Mouse (Mus musculus) liver, adult (tissue): Measurements from ENCODE around the gene Tmem216.

Experiments used
- GATA4 ChIP-seq: IDR thresholded peaks from 2 replicates; pipeline ENCODE4 v1.6.1; 2014; ENCODE audit warnings: mild to moderate bottlenecking, low read length; ENCODE audit not compliant: insufficient replicate concordance

The Tmem216 gene

GRCm38 (mm10) chr19:10555624-10556510, at the start of gene Tmem216:
Tmem216 (minus strand) TSS chr19:10556238.
- no peak; the same call in 1 of the 2 replicates for TF ChIP-seq GATA4

- TF ChIP-seq GATA4, result peak; percentile 61; the same call in 1 of the 2 replicates
These were observed 49.4 kb upstream of the Tmem216 start, which contains the start of the genes Ddb1 and Tkfc for GRCm38 (mm10) chr19:10605293-10605900. Ddb1 (plus strand) TSS chr19:10605327. Tkfc (minus strand) TSS chr19:10605654.

DNA sequence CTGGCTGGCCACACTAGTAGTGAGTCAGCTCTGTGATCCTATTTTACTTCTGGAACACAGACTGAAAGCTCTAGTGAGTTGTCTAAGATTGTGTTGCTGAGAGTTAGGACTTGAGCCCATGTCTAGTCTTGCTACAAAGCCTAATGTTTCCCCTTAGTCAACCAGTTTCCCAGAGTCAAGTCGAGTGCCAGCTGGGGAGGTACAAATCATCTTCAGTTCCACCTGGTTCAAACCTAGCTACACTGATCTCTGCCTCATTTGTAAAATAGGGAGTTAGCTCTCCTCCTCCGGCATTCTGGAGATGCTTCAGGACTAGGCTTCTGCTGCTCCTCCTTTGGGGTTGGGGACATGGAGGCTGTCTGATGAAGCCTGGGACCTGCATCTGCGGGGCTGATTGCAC, 48.5 kb upstream of the Tmem216 start:
- no peak for TF ChIP-seq GATA4

DNA sequence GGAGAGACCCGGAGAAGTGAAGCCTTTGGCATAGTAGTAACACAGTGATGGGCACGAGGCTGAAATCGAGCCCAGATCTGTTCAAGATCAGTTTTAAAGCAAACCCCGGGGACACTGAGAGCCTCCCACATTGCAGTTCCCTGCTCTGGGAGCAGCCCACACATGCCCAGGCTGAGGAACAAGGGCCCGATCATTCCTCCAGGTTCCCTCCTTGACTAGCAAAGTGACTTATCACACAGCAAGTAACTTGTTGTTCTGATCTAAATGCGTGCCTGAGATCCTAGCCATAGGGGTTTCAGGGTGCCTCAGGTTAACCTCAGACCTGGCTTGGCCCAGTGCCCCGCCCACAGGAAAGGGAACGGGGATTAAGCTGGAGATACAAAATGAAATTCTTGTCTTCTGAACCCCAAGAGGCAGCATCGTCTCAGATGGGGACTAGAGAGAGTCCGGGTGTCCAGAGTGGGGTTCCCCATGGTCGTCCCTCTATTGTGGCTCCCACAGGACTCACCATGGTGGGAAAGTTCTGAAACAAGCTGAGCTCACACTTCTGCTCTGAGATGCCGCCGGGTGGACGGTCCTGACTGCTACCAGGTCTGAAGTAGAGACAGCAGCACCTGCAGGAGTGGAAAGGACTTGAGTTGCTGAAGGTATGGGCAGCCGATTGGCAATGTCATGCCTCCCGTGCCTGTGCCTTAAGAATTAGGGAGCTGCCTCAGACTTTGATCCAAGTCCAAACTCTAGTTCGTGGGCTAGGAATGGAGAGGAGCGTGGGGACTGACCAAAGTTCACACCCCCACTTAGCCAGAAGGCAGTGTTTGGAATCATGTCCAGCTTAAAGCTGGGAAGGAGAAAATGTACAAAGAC, 47.9 kb upstream of the Tmem216 start:
- TF ChIP-seq GATA4, result no peak

DNA sequence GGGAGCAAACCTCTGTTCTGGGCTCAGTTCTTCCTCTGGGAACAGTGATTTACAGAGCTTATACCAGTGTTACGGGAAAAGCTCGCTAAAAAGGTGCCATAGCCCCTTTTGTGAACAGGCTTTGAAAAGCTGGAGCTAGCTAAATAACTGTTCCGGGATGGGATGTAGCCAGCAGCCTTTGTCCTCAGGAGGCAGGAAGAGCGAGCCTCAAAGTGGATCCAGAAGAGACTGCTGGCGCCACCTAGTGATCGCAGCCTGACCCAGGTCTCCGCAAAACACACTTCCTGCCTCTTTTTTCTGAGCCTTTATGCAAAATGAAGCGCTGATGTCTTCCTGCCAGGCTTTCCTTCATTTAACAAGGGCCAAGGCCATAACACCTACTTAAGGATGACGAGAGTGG, 46.7 kb upstream of the Tmem216 start:
- no peak for TF ChIP-seq GATA4

DNA sequence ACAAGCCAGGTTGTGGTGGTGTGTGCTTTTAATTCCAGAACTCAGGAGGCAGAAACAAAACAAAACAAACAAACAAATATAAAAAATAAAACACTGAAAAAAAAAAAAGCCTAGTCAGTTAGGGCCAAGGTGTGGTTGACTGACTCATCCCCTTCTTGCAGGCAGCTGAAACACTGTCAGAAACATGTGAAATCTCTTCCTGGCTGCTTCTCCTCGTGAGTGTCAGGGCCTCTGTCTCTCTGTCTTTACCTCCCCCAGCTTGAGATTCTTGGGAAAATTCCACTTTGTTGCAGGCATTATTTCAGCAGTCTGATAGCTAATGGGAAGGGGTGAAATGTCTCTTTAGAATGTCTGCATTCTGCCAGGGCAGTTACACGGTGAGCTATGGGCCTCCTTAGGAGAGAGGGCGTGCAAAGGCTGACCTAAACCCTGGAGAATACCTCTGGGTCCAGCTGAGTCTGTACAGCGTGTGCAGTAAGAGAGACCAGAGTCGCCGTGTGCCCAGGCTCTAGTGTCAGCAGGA, 46.3 kb upstream of the Tmem216 start:
- no peak for TF ChIP-seq GATA4

DNA sequence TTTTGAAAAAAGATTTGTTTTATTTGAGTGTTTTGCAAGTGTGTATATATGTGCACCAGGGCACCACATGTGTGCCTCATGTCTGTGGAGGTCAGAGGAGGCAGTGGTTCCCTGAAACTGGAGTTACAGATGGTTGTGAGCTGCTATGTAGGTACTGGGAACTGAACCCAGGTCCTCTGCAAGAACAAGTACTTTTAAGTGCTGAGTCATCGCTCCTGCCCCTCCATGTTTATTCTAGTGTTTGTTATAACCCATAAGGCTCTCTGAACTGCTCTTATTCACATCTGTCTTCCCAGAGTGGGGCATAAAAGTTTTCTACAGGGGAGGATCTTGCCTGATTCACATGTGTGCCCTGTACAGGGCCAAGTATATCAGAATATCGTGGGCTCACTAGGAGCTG, 43.6 kb upstream of the Tmem216 start:
- TF ChIP-seq GATA4, result no peak

- no peak for TF ChIP-seq GATA4
These were observed 42.1 kb upstream of the Tmem216 start for GRCm38 (mm10) chr19:10598188-10598587.

DNA sequence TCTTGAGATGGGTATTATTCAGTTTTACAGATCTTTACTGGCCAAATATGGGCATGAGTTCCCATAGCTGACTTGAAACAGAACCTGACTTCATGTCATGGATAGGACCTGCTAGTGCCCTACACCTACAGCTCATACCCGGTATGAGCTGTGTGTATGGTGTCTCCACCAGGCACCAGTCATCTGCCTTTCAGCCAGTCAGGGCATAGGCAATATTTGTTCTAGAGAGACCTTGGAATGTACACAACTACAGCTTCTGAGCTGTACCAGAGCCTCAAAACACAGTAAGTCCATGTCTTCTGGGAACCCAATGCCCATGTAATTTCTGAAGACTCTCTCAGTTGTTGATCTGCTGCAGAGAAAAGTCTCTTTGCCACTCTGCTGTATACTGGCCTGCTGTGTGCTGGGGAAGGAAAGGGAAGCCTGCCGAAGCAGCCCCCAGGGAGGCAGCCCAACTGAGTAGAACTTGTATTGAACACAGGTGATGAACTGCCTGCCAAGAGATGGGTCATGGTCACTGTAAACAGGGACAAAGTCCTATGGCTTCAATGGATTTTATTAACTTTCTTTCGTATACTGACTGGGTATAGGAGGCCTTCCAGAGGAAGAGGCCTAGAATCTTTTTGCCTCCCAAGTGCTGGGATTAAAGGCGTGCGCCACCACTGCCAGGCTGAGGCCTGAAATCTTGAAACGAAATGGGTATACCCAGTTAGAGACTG, 35.8 kb upstream of the Tmem216 start:
- TF ChIP-seq GATA4, result no peak

DNA sequence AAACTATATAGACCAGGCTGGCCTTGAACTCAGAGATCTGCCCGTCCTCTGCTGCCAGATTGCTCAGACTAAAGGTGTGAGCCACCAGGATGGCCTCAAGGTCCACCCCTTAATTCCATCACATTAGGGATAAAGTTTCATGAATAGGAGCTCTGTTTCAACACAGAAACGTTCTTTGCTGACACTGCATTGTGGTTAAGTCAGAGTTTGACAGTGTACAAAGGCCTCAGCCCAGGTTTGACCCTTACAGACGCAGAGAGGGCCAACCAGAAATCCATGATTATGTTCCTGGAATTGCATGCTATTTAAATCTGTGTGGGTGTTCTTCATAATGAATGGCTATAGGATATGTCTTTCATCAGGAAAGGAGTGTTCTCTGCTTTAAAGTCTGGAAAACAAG, 34.3 kb upstream of the Tmem216 start:
- no peak for TF ChIP-seq GATA4

GRCm38 (mm10) chr19:10589127-10589857, 33.3 kb upstream of the Tmem216 start:
- TF ChIP-seq GATA4, result no peak

DNA sequence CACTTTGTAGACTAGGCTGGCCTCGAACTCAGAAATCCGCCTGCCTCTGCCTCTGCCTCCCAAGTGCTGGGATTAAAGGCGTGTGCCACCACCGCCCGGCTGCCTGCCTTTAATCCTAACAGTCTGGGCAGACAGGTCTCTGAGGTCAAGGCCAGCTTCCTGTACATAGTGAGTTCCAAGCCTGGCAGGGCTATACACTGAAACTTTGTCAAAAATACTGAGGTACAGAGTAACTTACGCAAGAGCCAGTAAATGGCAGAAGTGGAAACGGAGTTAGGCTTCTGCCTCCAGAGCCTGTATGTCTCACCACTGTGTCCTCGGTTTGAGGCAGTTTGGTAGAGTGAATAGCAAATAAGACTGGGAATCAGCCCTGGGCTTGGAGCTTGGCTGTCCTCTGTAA, 31.2 kb upstream of the Tmem216 start:
- TF ChIP-seq GATA4, result no peak

DNA sequence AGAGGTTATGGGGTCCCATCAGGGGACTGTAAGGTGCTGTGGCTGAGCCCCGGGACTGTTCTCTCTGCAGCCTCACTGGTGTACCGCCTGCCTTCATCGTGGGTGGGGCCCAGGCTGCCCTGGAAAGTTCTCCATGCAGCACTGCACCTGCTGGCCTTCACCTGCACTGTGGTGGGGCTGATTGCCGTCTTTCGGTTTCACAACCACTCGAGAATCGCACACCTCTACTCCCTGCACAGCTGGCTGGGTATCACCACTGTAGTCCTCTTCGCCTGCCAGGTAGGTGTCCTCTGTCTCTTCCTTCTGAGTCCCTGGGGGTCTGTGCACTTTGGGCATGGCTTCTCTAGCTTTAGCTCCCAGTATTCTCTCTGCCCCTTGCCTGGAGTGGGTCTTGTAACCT, 29.1 kb upstream of the Tmem216 start:
- TF ChIP-seq GATA4, result no peak
